Comparison of ENCODE assay signal across 17 mouse cellular contexts in genomic region chr10:89435920-89436319, GRCm38 (mm10). TPM values are rescaled to one million over a fixed set of nuclear protein-coding genes. Genes with fewer than 3 reads are reported as not detected.
DNase-seq lines count a peak whose midpoint lies in the region; ATAC-seq lines count a peak whose summit lies in the region.
"Had no signal": no experiment of that assay in that cellular context is flagged by ENCODE, and none has a peak within 500 bp of the region (broad histone marks: within the 10 kb centered on the region; RNA-seq: fewer than 3 reads in every experiment).

No protein-coding gene starts in this region.

- H3K9me3 ChIP-seq in hindbrain, embryonic 15.5 days: no peaks in the 10 kb centered on the region
- H3K9me3 ChIP-seq in hindbrain, embryonic 14.5 days (ENCODE audit: control insufficient read depth, low read length): no peaks in the 10 kb centered on the region
- no peaks in the 10 kb centered on the region for H3K9me3 ChIP-seq in limb, embryonic 13.5 days
- H3K9me3 ChIP-seq: embryonic facial prominence, embryonic 13.5 days; liver, embryonic 15.5 days had no signal

- no peak overlapping the region for H3K4me2 ChIP-seq in hindbrain, embryonic 15.5 days
- H3K4me2 ChIP-seq in hindbrain, embryonic 14.5 days (replicated peaks): no peak overlapping the region
- no peak overlapping the region for H3K4me2 ChIP-seq in limb, embryonic 13.5 days (replicated peaks)
- H3K4me2 ChIP-seq: embryonic facial prominence, embryonic 13.5 days; liver, embryonic 15.5 days had no signal

- peak; percentile 44 to 64 for DNase-seq in cerebellum, postnatal 10 days
- DNase-seq in hindbrain, embryonic 14.5 days (ENCODE audit: low spot score): no peak
- DNase-seq in Muller cell, postnatal 12 days (ENCODE audit: inconsistent ontology term): peak; percentile 20
- no peak for DNase-seq in adrenal gland, adult (ENCODE audit: inconsistent age in 2 of 2, low spot score in 1 of 2)
- DNase-seq in layer of hippocampus, adult 9-11 months: no peak
- DNase-seq: gastrocnemius, postnatal 36 days; kidney, postnatal 14 days; lung, postnatal 36 days; thymus, postnatal 4 days had no signal

- H3K4me3 ChIP-seq in hindbrain, embryonic 15.5 days: no peak overlapping the region
- no peak overlapping the region for H3K4me3 ChIP-seq in hindbrain, embryonic 14.5 days (replicated peaks; ENCODE audit: low read length)
- H3K4me3 ChIP-seq in limb, embryonic 13.5 days: no peak overlapping the region
- H3K4me3 ChIP-seq: embryonic facial prominence, embryonic 13.5 days; liver, embryonic 15.5 days had no signal

- H3K27ac ChIP-seq in hindbrain, embryonic 15.5 days (replicated peaks): no peak overlapping the region
- no peak overlapping the region for H3K27ac ChIP-seq in hindbrain, embryonic 14.5 days
- H3K27ac ChIP-seq in limb, embryonic 13.5 days: no peak overlapping the region; the same call in 1 of the 2 replicates
- H3K27ac ChIP-seq: embryonic facial prominence, embryonic 13.5 days; liver, embryonic 15.5 days; stomach, postnatal 0 days had no signal

- H3K27me3 ChIP-seq in hindbrain, embryonic 15.5 days: peaks cover 37% of the 10 kb centered on the region
- H3K27me3 ChIP-seq in hindbrain, embryonic 14.5 days (ENCODE audit: control insufficient read depth, insufficient read depth, low read length): peaks cover 63% of the 10 kb centered on the region
- no peaks in the 10 kb centered on the region for H3K27me3 ChIP-seq in limb, embryonic 13.5 days
- H3K27me3 ChIP-seq: embryonic facial prominence, embryonic 13.5 days; liver, embryonic 15.5 days; Patski had no signal

- ATAC-seq in cerebellum, adult (ENCODE audit: insufficient number of reproducible peaks, low FRiP score, low TSS enrichment): no peak
- peak; percentile 63; the same call in 1 of the 2 replicates for ATAC-seq in hindbrain, embryonic 15.5 days (ENCODE audit: low FRiP score, low read depth)
- no peak for ATAC-seq in hindbrain, embryonic 14.5 days (ENCODE audit: low FRiP score)
- peak; percentile 34; the same call in 1 of the 2 replicates for ATAC-seq in limb, embryonic 13.5 days (ENCODE audit: low FRiP score, low read depth)
- ATAC-seq: intestine, embryonic 16.5 days; Patski had no signal

- H3K36me3 ChIP-seq in hindbrain, embryonic 15.5 days: no peaks in the 10 kb centered on the region
- no peaks in the 10 kb centered on the region for H3K36me3 ChIP-seq in hindbrain, embryonic 14.5 days (replicated peaks; ENCODE audit: control insufficient read depth, insufficient read depth)
- no peaks in the 10 kb centered on the region for H3K36me3 ChIP-seq in limb, embryonic 13.5 days

- peaks cover 17% of the 10 kb centered on the region for H3K4me1 ChIP-seq in hindbrain, embryonic 15.5 days (replicated peaks)
- no peaks in the 10 kb centered on the region; the same call in 1 of the 2 replicates for H3K4me1 ChIP-seq in hindbrain, embryonic 14.5 days (replicated peaks; ENCODE audit: control insufficient read depth, insufficient read depth, low read length)
- H3K4me1 ChIP-seq in limb, embryonic 13.5 days: peaks cover 8% of the 10 kb centered on the region
- H3K4me1 ChIP-seq: embryonic facial prominence, embryonic 13.5 days had no signal

- 52% methylated on average over 9 of the region's 9 CpGs for WGBS in hindbrain, embryonic 15.5 days
- 61% methylated on average over 9 of the region's 9 CpGs for WGBS in hindbrain, embryonic 14.5 days
- WGBS in limb, embryonic 13.5 days: 59% methylated on average over 9 of the region's 9 CpGs

- H3K9ac ChIP-seq in hindbrain, embryonic 15.5 days: no peak overlapping the region
- no peak overlapping the region for H3K9ac ChIP-seq in hindbrain, embryonic 14.5 days
- no peak overlapping the region for H3K9ac ChIP-seq in limb, embryonic 13.5 days
- H3K9ac ChIP-seq: embryonic facial prominence, embryonic 13.5 days; liver, embryonic 15.5 days had no signal

RNA-seq across cellular contexts. Expression of gene Gas2l3, which starts 7.8 kb away (rescaled TPM):
- polyA plus RNA-seq in hindbrain, embryonic 15.5 days (2015; fragmentation: Nextera tagmentation; extraction: Ambion mirVana): 5.5 and 7.4 TPM in 2 replicates
- 5.8 and 6.3 TPM in 2 replicates for polyA plus RNA-seq in hindbrain, embryonic 14.5 days (2014; fragmentation: Nextera tagmentation; extraction: Ambion mirVana)
- polyA plus RNA-seq in limb, embryonic 13.5 days (2015; fragmentation: Nextera tagmentation; extraction: Ambion mirVana): 14.9 and 15.1 TPM in 2 replicates

Comparison
In these comparisons a context has a peak if more than half of its experiments do, and no peak if none do; other contexts are left out.
1. ATAC-seq: peak in hindbrain, embryonic 15.5 days (single experiment) and limb, embryonic 13.5 days (single experiment); none in cerebellum, adult (single experiment) and hindbrain, embryonic 14.5 days (single experiment).
2. DNase-seq: peak in cerebellum, postnatal 10 days (2 of 2) and Muller cell, postnatal 12 days (single experiment); none in hindbrain, embryonic 14.5 days (single experiment), adrenal gland, adult (0 of 2) and layer of hippocampus, adult 9-11 months (single experiment).